Mouse (Mus musculus) heart, postnatal 25 days (tissue): ENCODE measurements around the gene Gng10. TPM values are rescaled to one million over a fixed set of nuclear protein-coding genes. Genes with fewer than 3 reads are reported as not detected.

Experiments used
- DNase-seq: peaks from one replicate; pipeline ENCODE4 v3.0.0; 2022; ENCODE audit warnings: low spot score
- intact Hi-C: fragments of 180-260 bp; cut with DNase I; formaldehyde crosslinking; loops from one replicate; pipeline ENCODE4 v1.15.1; 2025
- total RNA-seq, 2 experiments: library from RNA; stranded (reverse); gene quantifications; 2 replicates each; pipeline ENCODE4 v1.2.3; 2021

Gng10 gene
- 10 to 100 TPM; 15.8 to 18.7 TPM for total RNA-seq

GRCm38 (mm10) chr4:59034918-59035785 is at the start of gene Gng10:
Gng10 (plus strand) TSS chr4:59035088.
- DNase-seq = peak; percentile 41
- intact Hi-C loops = loop anchor here (2.0 kb wide), 1 partner anchor 30 kb away; no protein-coding TSS in a partner anchor

GRCm38 (mm10) chr4:58985157-58985648 is 49.7 kb upstream of the Gng10 start:
- DNase-seq = peak; percentile 32
- intact Hi-C loops = loop anchor here (1.0 to 5.0 kb wide), 2 partner anchors 14 to 352 kb away; no protein-coding TSS in a partner anchor

GRCm38 (mm10) chr4:58986540-58987190 is 48.2 kb upstream of the Gng10 start, which contains the start of gene Ptgr1:
Ptgr1 (minus strand) TSS chr4:58987119.
- intact Hi-C loops = loop anchor here (5.0 kb wide), 1 partner anchor 351 kb away; no protein-coding TSS in a partner anchor

GRCm38 (mm10) chr4:58989303-58989898 is 45.5 kb upstream of the Gng10 start:
- no peak for DNase-seq
- intact Hi-C loops = loop anchor here (5.0 kb wide), 1 partner anchor 348 kb away; no protein-coding TSS in a partner anchor

More at GRCm38 (mm10) chr4:58986540-58987190, 48.2 kb upstream of the Gng10 start, which contains the start of gene Ptgr1:
- DNase-seq = peak; percentile 53

GRCm38 (mm10) chr4:58990609-58991434 is 44.1 kb upstream of the Gng10 start:
- intact Hi-C loops = loop anchor here (10.0 kb wide), 1 partner anchor 726 kb away; no protein-coding TSS in a partner anchor

GRCm38 (mm10) chr4:58992195-58992594 is 42.7 kb upstream of the Gng10 start:
- DNase-seq = no peak
- intact Hi-C loops = loop anchor here (10.0 kb wide), 1 partner anchor 727 kb away; no protein-coding TSS in a partner anchor

More at GRCm38 (mm10) chr4:58990609-58991434, 44.1 kb upstream of the Gng10 start:
- no peak for DNase-seq

- intact Hi-C loops = loop anchor here (10.0 kb wide), 1 partner anchor 730 kb away; no protein-coding TSS in a partner anchor
- no peak for DNase-seq
Measured at GRCm38 (mm10) chr4:58994762-58995161, 40.1 kb upstream of the Gng10 start, which contains the start of gene Dnajc25. Dnajc25 (plus strand) TSS chr4:58995062.

- no peak for DNase-seq
- intact Hi-C loops = loop anchor here (10.0 kb wide), 1 partner anchor 730 kb away; no protein-coding TSS in a partner anchor
Measured at GRCm38 (mm10) chr4:58995251-58995693, 39.6 kb upstream of the Gng10 start.

- intact Hi-C loops = loop anchor here (10.0 kb wide), 1 partner anchor 732 kb away; no protein-coding TSS in a partner anchor
- DNase-seq = no peak
Measured at GRCm38 (mm10) chr4:58997081-58997480, 37.8 kb upstream of the Gng10 start.

- intact Hi-C loops = loop anchor here (1.0 to 10.0 kb wide), 2 partner anchors 13 to 734 kb away; no protein-coding TSS in a partner anchor
- no peak for DNase-seq
Measured at GRCm38 (mm10) chr4:58998688-58999087, 36.2 kb upstream of the Gng10 start.

GRCm38 (mm10) chr4:58999686-59000085 is 35.2 kb upstream of the Gng10 start:
- DNase-seq = peak; percentile 12
- intact Hi-C loops = loop anchor here (1.0 to 10.0 kb wide), 2 partner anchors 14 to 735 kb away; no protein-coding TSS in a partner anchor

GRCm38 (mm10) chr4:59000614-59001013 is 34.3 kb upstream of the Gng10 start:
- intact Hi-C loops = no loop called here
- DNase-seq = no peak

GRCm38 (mm10) chr4:59002948-59003805 is 31.7 kb upstream of the Gng10 start, which contains the start of gene Gm20503:
Gm20503 (plus strand) TSS chr4:59003210.
- peak; percentile 87 for DNase-seq
- intact Hi-C loops = no loop called here

- DNase-seq = no peak
- intact Hi-C loops = loop anchor here (2.0 kb wide), 1 partner anchor 31 kb away; the partner anchor contains the start of gene Gng10
Measured at GRCm38 (mm10) chr4:59003806-59004200, 31.1 kb upstream of the Gng10 start.

GRCm38 (mm10) chr4:59006211-59006610 is 28.7 kb upstream of the Gng10 start:
- no peak for DNase-seq
- intact Hi-C loops = no loop called here

GRCm38 (mm10) chr4:59007016-59007415 is 27.9 kb upstream of the Gng10 start:
- DNase-seq = no peak
- intact Hi-C loops = no loop called here

GRCm38 (mm10) chr4:59007974-59008373 is 26.9 kb upstream of the Gng10 start:
- intact Hi-C loops = no loop called here
- DNase-seq = no peak
